Mouse (Mus musculus): ENCODE measurements at regions not wholly inside any gene's neighbourhood (a gene's known extent, or its start where the extent isn't known, plus 50 kb on each side); places are given as distances from the start of the nearest gene placed in this dataset.

DNA sequence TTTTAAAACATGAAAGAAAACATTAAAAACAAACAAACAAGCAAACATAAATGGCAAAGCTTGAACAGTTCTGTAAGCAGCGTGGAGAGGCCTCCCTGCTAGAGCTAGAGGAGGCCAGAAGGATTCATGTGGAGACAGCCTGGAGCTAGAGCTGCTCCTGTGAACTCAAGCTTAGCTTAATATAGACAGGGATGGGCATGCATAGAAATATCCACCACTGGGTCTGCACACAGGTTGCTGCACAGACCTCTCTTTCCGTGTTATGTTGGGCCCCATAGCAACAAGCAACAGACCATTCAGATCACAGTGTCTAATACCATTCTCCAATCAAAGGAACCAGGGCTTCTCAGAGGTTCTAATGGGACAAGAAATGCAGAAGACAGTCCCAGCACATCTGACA lies 122.9 kb upstream of the Magi3 start:
- no peak for DNase-seq

DNA sequence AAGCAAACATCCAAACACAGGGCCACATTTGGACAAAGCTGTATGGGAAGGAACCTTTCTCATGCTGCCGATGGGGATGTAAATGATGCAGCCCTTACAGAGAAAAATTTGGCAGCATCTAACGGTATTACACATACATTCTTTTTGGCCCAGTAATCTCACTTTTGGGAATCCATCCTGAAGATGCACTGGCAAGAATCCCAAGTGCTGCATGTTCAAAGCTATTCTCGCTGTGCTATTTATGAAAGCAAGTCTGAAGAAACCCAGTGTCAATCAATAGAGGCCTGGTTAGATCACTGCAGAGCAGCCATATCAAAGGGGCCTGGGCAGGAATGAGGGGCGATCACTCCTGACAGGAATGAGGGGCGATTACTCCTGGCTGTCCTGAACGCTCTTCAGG lies 122.0 kb upstream of the Magi3 start:
- no peak for DNase-seq

DNA sequence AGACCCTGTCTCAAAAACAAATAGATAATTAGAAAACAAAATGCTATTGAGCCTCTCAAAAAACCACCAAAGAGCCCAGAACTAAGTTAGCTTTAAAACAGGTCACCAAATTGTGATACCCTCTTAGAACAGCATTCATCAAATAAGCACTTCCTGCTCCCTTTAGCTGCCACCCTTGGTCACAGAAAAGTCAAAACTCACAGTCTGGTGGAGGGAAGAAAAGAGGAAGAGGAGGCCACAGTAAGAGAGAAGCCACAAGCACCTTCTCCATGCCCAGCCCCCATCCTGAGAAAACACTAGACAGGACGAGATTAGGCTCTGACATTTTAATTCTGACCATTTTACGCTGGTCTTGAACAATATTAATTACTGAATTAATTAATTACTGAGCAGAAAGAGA lies 120.2 kb upstream of the Magi3 start:
- no peak for DNase-seq

DNA sequence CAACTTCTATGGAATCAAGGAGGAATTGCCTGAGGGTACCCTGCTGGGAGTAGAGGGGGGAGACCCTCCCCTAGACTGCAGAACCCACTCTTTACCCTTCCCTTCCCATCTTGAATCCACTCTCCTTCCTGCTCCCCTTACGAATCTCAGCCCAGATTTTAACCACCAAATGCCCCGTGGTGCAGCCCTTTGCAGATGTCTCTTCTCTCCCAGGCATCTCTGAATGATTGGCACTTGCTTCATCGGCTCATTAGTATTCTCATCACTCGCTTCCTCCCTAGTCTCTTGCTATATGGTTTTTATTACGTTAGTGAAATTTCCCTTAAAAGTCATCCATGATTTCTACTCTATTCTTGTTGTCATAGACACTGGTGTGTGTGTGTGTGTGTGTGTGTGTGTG lies 116.7 kb upstream of the Magi3 start:
- DNase-seq = no peak

DNA sequence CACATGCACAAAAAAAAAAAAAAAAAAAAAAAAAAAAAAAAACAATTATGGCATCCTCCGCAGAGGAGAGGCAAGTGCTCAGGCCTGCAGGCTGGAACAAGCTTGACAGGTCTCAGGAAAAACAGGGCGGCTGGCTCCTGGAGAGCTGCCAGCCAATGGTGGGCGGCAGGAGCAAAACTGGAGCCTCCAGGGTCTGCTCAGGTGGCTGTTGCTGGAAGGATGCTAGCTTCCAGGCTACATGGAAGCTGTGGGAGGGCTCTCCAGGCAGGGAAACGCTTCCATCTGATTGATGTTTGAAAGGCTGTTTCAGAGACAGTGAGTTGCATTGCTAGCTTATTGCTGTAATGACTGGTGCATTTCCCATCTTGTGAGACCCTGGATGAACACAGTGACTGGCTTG lies 116.1 kb upstream of the Magi3 start:
- DNase-seq = no peak

DNA sequence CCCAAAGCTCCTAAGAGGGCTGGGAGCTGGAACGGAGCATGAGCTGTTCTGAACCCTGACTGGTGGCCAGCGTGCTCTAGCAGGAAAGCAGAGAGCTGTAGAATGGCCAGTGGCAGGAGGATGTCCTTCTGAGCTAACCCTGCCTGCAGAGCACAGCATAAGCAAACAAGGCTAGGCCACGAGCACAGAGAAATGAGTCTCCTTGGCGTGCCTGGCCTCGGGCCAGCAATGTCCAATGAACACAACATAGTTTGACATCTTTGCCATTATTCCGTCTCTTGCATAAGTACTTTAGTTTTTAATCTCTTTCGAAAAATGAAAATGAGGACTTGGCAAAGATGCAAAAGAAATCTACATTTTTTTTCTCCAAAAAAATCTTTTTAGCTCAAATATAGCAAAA lies 114.6 kb upstream of the Magi3 start:
- no peak for DNase-seq

DNA sequence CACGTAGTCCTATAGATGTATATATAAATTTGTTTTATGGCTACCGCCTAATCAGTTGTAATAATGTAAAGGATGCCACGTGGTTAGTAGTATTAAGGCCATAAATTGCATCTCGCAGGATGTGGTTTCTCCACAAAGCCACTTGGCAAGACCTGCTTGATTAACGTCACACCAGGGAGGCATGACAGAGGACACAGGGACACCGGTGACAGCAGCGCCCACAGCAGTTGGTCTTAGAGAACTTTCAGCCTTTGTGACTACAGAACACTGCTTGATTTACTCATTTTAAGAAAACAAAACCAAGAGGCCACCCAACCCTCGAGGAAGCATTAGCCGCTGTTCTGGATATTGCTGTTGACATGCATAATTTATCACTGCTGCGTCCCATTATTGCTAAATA lies 113.2 kb upstream of the Magi3 start:
- no peak for DNase-seq

DNA sequence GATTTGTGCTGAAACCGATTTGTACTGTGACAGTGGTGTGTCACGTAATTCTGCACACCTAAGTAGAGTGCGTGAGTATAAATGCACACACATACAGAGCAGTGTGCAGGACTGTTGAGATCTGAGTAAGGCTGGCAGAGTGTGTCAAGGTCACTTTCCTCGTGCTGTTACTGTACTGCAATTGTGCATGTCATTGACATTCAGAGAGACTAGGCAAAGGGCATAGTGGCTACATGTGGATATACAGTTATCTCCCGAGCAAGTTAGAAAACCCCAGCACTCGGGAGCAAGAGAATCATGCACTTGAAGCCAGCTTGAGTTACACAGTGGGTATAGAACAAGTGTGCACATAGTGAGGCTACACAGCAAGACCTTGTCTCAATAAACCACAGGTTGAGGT lies 110.5 kb upstream of the Magi3 start:
- peak; percentile 29 for DNase-seq

DNA sequence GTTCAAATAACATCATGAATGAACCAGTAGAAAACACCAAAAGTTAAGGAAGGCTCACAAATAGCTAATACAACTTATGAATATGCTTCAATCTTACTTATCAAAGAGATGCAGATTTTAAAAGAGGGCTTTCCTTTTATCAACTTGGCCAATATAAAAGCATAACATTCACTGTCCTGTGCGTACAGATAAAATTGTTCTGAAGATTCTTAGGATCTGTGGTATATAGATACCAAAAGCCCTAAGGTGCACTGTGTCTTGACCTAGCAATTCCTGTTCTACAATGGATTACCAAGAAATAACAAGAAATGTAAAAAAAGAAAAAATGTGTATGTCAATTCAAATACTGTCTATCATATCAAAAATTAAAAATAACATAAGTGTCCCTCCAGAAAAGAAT lies 107.7 kb upstream of the Magi3 start:
- no peak for DNase-seq

DNA sequence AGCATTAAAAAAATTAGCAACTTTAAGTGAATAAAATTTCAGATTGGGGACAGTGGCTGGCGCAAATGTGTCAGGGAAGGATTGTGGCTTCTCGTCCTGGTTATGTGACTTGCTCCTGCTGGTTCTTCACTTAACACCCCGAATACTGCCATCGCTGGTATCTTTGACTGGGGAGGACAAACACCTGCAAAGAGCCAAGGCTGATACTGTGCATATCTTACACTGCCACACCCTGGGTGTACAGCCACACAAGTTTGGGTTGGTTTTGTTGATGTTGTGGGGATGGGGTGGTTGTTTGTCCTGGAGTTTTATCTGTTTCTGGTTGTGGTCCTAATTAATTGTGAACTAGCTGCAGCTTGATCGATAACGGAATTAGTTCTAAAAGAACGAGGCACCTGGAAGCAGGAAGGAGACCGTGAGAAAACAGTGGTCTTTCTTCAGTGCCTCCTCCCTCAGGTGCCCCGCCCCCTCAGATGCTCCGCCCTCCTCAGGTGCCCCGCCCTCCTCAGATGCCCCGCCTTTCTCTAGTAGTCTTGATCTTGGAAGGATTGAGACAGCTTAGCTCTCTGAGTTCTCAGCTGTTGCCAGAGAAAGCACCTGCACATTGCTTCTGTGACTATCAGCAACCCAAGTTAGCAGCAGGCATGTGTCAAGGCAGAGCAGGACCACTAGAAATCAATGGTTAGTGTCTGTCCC lies 107.0 kb upstream of the Magi3 start:
- DNase-seq = no peak

DNA sequence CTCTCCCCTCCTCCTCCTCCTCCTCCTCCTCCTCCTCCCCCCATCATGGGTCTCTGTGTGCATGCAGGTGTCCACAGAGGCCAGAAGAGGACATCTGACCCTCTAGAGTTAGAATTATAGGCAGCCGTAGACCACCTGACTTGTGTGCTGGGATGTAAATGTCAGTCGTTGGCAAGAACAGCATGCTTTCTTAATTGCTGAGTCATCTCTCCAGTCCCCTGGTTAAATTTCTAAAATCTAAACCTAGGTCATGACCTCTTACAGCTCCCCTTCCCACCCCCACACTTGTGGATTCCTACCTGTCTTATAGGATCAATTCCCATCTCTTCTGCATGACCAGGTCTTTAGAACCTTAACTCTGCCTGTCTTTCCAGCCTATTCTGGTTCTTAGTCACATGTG lies 102.4 kb upstream of the Magi3 start:
- DNase-seq = no peak

DNA sequence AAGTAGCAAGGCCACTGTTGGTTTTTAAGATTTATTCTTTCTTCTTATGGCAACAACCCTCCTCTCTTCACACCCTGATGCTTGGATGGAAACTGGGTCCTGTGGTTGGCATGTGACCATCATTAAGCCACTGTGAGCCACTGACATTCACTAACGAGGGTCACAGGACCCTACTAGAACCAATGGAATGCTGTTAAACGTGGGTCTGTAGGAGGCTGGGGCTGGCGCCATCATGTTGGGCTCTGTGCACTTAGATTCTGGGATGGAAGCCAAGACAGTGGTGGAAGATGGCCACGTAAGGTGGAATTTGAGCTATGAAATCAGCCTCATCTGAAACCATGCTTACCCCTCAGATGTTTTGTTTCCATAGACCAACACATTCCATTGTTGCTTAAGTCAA lies 100.2 kb upstream of the Magi3 start:
- DNase-seq = no peak

DNA sequence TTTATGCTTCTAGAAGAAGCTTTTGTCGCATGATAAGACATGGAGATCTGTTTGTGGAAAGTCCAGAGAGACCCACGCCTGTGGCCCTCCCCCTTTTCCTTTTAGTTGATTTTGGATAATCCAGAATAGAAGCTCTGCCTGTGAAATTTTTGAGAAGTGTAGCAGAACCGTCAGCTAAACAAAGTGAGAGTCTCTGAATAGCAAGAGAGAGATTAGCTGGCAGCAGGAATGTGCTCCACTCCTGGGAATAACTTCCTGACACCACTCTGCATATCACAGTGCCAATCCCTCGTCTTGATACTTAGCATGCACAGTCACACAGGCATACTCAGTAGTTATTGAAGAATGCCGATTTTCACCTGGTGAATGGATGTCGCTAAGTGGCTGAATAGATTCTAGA lies 99.2 kb upstream of the Magi3 start:
- DNase-seq = no peak

DNA sequence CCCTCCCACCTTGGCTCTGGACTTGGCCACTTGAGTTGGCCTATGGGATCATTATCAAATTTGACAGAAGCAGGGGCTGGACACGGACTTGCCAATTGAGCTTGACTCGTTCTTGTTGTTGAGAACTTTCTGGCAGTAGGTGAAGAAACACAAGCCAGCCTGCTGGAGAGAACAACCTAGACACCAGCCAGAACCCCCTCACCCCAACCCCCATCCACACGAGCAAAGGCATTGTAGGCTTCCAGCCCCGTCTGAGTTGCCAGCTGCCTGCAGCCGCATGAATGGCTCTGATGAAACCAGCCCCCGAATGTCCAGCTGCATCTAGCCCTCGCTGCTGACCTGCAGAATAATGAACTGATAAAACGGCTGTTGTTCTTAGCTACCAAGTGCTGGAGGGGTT lies 98.7 kb upstream of the Magi3 start:
- DNase-seq = no peak

DNA sequence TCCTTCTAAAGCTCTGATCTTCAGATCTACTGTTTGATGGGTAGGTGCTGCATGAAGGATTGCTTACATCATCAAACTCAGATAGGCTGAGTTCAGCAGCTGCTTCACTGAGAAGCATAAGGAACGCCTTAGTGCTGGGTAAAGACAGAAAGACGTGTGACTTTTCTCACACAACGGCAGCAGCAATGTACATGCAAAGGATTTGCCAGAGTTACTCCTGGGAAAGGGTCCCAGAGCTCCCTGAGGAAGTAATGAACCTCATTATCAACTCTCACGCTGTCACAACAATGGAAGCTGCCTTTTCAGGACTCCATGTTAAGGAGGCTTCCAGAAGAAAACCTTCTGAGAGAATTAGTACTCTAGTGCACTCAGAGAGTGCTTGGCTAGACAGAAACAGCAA lies 97.4 kb upstream of the Magi3 start:
- no peak for DNase-seq

DNA sequence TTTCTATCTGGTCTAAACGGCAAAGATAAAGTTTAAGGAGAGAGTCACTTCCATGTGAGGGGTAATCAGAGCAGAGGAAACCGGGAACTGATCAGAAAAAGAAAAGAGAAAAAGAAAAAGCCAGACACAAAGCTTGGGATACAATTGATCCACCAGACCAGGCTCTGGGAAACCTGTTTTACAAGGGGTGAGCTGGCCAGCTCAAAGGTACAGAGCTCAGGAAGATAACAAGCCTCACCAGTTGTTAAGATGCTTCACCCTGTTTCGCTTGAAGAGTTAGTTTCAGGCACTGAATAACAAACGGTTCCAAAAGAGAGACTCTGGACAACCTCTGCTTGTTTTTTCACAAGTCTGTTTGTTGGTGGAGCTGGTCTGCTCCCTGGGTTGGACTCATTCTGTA lies 92.9 kb upstream of the Magi3 start:
- no peak for DNase-seq

DNA sequence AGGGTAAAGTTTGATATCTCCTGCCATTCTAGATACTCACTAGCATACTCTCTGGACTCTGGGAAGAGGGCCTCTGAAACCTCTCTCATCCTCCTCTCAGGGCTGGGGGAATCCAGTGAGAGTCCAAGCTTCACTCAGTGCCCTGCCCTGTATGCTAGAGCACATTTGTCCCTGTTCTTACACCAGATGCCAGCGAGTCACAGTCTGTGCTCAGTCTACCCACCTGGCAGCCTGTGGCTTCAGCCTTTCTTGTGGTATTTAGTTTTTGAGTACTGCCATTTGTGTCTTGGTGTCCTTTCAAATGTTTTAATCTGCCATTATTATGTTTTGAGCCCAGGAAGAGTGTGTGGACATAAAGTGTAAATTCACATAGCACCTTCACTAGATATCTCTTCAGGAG lies 86.8 kb upstream of the Magi3 start:
- no peak for DNase-seq

DNA sequence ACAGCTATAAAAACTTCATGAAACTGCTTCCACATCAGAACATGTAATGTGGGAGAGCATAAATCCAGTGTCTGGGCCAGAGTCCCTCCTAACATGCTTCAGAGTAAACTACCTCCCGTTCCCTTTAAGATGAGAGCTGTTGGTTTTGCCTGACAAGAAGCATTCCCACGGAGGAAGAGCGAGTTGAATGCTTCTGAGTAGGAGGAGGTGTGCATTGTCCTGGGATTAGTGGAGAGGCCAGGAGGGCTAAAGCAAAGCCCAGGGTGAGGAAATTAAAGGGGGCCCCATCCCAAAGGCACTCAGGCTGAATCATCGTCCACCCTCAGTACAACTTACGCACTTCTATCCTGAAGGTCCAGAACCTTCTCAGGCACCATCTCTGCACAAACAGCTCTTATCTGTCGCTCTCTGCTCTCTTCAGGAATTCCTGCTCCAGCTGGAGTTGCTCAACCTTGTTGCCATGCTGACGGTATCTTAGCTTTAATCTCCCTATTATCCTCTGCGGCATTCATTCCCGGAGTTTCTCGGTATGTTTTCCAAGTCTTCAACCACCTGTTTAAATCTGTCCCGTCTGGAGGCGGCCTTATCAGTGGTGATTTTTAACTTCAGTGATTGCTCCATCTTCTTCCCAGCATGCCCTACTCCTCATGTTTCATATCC lies 85.9 kb upstream of the Magi3 start:
- DNase-seq = no peak

DNA sequence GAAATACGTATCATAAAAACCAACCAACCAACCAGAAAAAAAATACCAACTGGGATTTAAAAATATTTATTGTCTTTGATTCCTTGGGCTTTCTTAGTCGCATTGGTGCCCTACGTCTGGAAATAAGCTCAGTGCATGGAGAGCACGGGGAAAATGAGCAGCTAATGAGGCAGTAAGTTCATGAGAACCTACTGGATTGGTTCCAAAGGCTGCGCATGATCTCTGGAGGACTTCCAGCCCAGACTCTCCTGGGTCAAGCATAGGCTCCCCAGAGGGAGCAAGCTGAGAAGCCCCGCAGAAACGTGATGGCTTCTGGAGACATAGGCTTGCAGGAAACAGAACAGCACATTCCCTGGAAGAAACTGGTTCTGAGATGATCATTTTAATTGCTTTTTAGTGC lies 83.4 kb upstream of the Magi3 start:
- no peak for DNase-seq

DNA sequence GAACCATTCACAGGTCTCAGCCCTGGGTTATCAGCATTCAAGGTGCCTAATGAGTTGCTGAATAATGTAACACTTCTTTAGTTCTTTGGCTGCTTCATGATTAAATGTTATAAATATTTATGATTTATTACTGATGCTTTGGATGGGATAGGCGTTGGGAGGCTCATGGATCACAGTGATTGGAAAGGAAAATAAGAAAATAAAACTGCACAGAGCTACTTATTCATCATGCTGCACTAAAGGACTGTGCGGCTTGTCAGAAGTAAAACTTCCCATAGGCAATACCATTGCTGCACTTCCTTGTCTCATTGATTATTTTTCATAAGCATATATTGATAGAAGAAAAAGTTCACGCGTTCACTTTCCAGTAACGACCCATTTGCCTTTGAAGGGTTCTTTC lies 80.0 kb upstream of the Magi3 start:
- DNase-seq = no peak

DNA sequence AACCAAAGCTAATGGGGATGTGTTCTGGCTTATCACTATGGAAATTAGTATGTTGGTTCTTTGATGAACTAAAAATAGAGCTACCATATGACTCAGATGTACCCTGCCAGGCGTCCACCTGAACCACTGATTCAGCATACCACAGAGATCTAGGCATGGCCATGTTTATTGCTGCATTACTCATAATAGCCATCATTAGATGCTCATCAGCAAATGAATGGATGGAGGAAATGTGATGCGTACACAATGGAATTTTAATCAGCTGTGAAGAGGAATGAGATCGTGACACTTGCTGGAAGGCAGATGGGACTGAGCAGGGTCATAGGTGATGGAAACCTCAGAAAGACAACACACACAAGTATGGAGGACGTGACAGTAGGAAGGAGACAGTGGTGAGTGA lies 78.7 kb upstream of the Magi3 start:
- DNase-seq = no peak

DNA sequence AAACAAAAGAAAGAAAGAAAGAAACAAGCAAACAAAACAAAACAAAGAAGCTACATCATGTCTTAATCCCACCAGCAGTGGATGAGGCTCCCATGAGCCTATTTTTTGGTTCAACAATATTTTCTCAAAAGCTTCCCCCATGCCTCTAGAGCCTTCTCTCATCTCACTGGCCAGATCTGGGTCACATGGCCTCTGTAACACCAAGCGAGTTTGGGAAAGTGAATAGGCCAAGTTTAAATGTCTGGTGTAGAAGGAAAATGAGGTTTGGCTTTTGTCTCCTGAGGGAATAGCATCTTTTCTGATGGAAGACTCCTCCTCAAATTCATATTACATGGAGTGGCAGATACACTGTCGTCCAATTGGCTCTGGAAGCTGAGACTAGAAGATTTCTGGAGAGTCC lies 78.2 kb upstream of the Magi3 start:
- no peak for DNase-seq

DNA sequence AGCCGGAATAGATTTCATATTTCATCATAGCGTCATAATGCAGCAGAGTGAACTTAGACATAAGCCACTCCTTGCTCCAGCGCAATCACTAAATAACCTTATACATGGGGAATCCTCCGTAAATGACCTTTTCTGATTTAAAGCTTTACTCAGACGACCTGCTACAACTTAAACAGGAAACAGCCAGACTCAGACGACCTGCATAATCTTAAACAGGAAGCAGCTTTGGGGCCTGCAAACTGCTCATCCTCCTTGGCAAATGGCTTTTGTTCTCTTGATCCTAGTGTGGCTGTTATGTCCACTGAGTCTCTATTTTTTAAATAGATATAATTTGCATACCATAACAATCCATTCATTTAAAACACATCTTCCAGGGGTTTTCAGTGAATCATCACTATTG lies 76.9 kb upstream of the Magi3 start:
- DNase-seq = no peak

DNA sequence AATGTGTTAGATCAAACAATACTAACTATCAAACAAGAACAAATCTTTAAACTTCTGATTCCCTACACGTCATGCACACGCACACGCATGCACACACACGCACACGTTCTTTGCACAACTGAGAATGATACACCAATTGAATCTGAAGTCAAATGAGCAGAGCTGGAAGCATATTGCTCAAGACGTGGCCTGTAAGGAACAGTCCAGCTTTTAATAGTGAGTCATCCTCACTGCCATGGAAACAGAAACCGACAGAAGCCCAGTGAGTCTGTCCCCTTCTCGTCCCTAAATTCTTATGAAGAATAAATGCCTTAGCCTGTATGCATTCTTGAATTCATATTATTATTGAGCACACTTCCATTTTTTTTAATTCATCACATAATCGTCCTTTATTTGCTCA lies 75.7 kb upstream of the Magi3 start:
- peak; percentile 20 for DNase-seq

Measured in adrenal gland, adult 8-10 months (tissue).